Mouse (Mus musculus) midbrain, embryonic 16.5 days (tissue): ENCODE data around the gene Arid4b. TPM values are rescaled to one million over a fixed set of nuclear protein-coding genes. Genes with fewer than 3 reads are reported as not detected.

Source experiments
- ATAC-seq: fragments of 200-750 bp; cut with Nextera tagmentation; 2 replicates; pipeline ENCODE4 v1.8.0; 2017; ENCODE audit warnings: moderate TSS enrichment
- H3K27ac ChIP-seq: fragments of 300-500 bp; sonication (generic); 2 replicates; pipeline ENCODE4 v1.5.1; 2014; ENCODE audit warnings: mild to moderate bottlenecking, low read length, mixed read lengths
- H3K27me3 ChIP-seq: fragments of 300-500 bp; sonication (generic); 2 replicates; pipeline ENCODE4 v1.6.1; 2014; ENCODE audit warnings: low read depth, low read length, mixed read lengths; ENCODE audit not compliant: control insufficient read depth, insufficient read depth
- H3K36me3 ChIP-seq: fragments of 300-500 bp; sonication (generic); 2 replicates; pipeline ENCODE4 v1.6.1; 2014; ENCODE audit warnings: mild to moderate bottlenecking, low read length, moderate library complexity, mixed read lengths; ENCODE audit not compliant: control insufficient read depth, insufficient read depth
- H3K4me1 ChIP-seq: fragments of 300-500 bp; sonication (generic); 2 replicates; pipeline ENCODE4 v1.6.1; 2014; ENCODE audit warnings: mild to moderate bottlenecking, low read length, mixed read lengths; ENCODE audit not compliant: control insufficient read depth, insufficient read depth
- H3K4me2 ChIP-seq: fragments of 300-500 bp; sonication (generic); 2 replicates; pipeline ENCODE4 v1.6.1; 2014; ENCODE audit warnings: mild to moderate bottlenecking, low read length, mixed read lengths
- H3K4me3 ChIP-seq: fragments of 300-500 bp; sonication (generic); 2 replicates; pipeline ENCODE4 v1.5.1; 2014; ENCODE audit warnings: low read depth, mild to moderate bottlenecking, low read length, moderate library complexity, mixed read lengths
- H3K9ac ChIP-seq: fragments of 300-500 bp; sonication (generic); 2 replicates; pipeline ENCODE4 v1.6.1; 2014; ENCODE audit warnings: low read depth, low read length, mixed read lengths
- H3K9me3 ChIP-seq: fragments of 300-500 bp; sonication (generic); replicated peaks from 2 replicates; pipeline ENCODE4 v1.6.1; 2014; ENCODE audit warnings: mild to moderate bottlenecking, low read length, mixed read lengths; ENCODE audit not compliant: control insufficient read depth, poor library complexity, severe bottlenecking
- WGBS: fragments of 180-500 bp; shearing (Covaris S2); extraction: QIAGEN DNeasy Blood & Tissue Kit; methylation state at CpG from one replicate; pipeline ENCODE4 v1.1.7; 2014; 5-methylcytosine and 5-hydroxymethylcytosine counted together
- polyA plus RNA-seq: library from polyadenylated mRNA; unstranded; fragments of >200 nt; fragmentation: Nextera tagmentation; extraction: Ambion mirVana; gene quantifications from 2 replicates; pipeline ENCODE4 v1.2.1, GENCODE M21; 2015

Arid4b gene
- polyA plus RNA-seq, 1 experiment from 2014 or later, result 80.9 TPM

DNA sequence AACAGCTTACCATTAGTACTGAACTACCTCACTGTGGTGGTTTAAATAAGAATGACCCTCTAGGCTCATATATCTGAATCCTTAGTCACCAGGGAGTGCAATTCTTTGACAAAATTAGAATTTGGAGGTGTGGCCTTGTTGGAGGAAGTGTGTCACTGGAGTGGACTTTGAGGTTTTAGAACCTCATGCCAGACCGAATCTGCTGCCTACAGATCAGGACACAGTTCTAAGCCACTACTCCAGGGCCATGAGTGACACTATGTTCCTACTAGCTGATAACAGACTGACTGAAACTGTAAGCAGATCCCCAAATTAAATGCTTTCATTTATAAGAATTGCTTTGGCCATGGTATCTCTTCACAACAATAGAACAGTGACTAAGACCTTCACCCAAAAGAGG is 13.2 kb upstream of the Arid4b start:
- Histone ChIP-seq H3K27me3 (no peaks in the 10 kb centered on the region), H3K36me3 (peaks cover 28% of the 10 kb centered on the region), H3K4me2 (no peak overlapping the region), H3K9me3 (no peaks in the 10 kb centered on the region), H3K4me1 (no peaks in the 10 kb centered on the region), H3K27ac (no peak overlapping the region), H3K4me3 (no peak overlapping the region), H3K9ac (no peak overlapping the region)
- WGBS, result 91% methylated on average over 1 of the region's 1 CpGs
- ATAC-seq, result no peak

DNA sequence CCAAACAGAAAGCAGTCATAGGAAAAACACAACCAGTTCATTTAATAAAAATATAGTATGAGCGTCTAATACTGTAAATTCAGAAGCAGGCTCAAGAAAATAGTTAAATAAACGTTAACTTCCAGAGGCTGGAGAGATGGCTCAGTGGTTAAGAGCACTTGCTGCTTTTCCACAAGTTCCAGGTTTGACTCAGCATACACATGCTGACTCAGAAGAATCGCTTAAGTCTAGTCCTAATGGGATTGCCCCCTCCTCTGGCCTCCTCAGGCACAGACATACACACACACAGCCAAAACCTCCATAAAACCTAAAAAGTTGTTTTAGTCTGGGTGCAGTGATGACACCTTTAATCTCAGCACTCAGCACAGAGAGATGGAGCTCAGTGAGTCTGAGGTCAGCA is 6.2 kb upstream of the Arid4b start:
- Histone ChIP-seq H3K27ac (no peak overlapping the region), H3K27me3 (no peaks in the 10 kb centered on the region), H3K4me1 (peaks cover 11% of the 10 kb centered on the region), H3K36me3 (peaks cover 24% of the 10 kb centered on the region), H3K4me3 (no peak overlapping the region), H3K9ac (no peak overlapping the region), H3K4me2 (no peak overlapping the region), H3K9me3 (no peaks in the 10 kb centered on the region)
- 93% methylated on average over 3 of the region's 3 CpGs for WGBS
- no peak for ATAC-seq

DNA sequence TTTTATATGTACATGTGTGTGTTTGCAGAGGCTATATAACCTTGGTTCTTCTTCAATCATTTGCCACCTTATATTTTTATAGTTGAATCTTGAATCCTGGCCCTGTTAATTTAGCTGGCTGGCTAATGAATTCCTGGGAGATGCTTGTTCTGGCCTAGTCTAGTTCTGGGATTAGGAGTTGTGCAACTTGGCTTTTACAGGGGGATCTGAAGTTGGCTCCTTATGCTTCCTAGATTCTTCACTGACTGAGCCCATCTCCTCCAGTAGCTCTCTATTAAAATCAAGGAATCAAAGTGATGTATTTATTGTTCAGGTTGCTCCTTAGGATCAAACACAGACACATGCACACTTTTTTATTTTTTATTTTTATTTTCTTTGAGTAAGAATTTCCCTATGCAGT is 3.5 kb upstream of the Arid4b start:
- no peak overlapping the region for H3K4me2 ChIP-seq
- no peak for ATAC-seq
- H3K9me3 ChIP-seq, result no peaks in the 10 kb centered on the region
- H3K27ac ChIP-seq, result no peak overlapping the region
- H3K9ac ChIP-seq, result no peak overlapping the region
- H3K36me3 ChIP-seq, result peaks cover 10% of the 10 kb centered on the region
- peaks cover 17% of the 10 kb centered on the region for H3K4me1 ChIP-seq
- no peaks in the 10 kb centered on the region for H3K27me3 ChIP-seq
- H3K4me3 ChIP-seq, result no peak overlapping the region

DNA sequence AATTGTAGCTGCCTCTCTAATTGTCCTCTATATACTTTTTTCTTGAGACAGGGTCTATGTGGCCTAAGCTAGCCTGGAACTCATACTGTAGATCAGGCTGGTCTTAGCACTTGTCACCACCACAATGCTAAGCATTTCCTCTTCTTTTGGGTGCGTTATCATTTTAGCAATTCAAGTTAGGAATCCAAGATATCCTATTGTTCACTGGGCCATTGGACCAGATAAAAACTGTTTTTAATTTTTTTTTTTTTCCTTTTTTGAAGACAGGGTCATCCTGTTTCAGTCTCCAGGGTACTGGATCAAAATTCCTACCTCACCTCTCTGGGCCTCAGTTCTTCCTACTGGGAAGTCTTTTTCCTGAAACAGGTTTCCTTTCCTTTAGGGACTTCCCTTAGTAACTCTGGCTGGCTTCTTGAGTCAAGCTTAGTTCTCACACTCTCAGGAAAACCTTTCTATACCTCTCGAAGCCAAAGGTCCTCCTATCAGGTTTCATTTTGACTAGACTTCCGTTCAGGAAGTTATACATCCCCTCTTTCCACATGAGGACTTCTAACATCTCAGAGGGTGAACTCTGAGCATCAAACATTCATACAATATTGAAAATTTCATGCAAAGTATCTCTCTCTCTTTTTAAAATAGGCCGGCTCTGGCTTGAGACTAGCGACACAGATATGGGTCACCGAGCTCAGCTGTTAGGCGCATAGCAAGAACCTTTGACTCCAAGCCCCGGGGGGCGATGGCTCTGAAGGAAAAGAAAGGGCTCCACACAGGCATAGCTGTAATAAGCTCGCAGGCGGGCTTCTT is 621 bp upstream of the Arid4b start:
- H3K9me3 ChIP-seq, result no peaks in the 10 kb centered on the region
- peak overlapping the region; percentile 90 for H3K27ac ChIP-seq
- H3K4me1 ChIP-seq, result peaks cover 32% of the 10 kb centered on the region
- 0 out of 2 replicates have a peak, but pooled peaks cover 3% of the 10 kb centered on the region for H3K36me3 ChIP-seq
- 7% methylated on average over 11 of the region's 11 CpGs for WGBS
- peak overlapping the region; percentile 79 for H3K9ac ChIP-seq
- no peak for ATAC-seq
- peak overlapping the region; percentile 99 for H3K4me3 ChIP-seq
- peak overlapping the region; percentile 66 for H3K4me2 ChIP-seq
- H3K27me3 ChIP-seq, result no peaks in the 10 kb centered on the region

DNA sequence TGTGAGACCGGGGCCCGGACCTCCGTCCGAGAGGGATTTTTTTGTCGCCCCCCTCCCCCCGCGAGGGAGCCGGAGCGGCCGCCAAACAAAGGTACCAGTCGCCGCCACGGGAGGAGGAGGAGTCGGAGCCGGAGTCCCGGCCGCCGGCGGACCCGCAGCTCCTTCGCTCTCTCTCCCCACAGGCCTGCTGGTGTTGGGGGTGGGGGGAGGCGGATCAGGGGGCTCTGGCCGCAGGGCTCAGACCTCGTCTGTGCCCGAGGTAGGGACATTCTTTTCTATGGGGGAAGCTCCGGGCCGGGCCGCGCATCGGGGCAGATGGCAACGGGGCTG is 875 bp downstream of the Arid4b start:
- WGBS, result 0% methylated on average over 13 of the region's 31 CpGs
- Histone ChIP-seq H3K4me1 (peaks cover 37% of the 10 kb centered on the region), H3K9me3 (no peaks in the 10 kb centered on the region), H3K4me2 (peak overlapping the region; percentile 81; the same call in 1 of the 2 replicates), H3K27me3 (no peaks in the 10 kb centered on the region), H3K9ac (peak overlapping the region; percentile 99), H3K36me3 (0 out of 2 replicates have a peak, but pooled peaks cover under 1% of the 10 kb centered on the region), H3K4me3 (peak overlapping the region; percentile 99), H3K27ac (peak overlapping the region; percentile 97)
- ATAC-seq, result peak; percentile 44

DNA sequence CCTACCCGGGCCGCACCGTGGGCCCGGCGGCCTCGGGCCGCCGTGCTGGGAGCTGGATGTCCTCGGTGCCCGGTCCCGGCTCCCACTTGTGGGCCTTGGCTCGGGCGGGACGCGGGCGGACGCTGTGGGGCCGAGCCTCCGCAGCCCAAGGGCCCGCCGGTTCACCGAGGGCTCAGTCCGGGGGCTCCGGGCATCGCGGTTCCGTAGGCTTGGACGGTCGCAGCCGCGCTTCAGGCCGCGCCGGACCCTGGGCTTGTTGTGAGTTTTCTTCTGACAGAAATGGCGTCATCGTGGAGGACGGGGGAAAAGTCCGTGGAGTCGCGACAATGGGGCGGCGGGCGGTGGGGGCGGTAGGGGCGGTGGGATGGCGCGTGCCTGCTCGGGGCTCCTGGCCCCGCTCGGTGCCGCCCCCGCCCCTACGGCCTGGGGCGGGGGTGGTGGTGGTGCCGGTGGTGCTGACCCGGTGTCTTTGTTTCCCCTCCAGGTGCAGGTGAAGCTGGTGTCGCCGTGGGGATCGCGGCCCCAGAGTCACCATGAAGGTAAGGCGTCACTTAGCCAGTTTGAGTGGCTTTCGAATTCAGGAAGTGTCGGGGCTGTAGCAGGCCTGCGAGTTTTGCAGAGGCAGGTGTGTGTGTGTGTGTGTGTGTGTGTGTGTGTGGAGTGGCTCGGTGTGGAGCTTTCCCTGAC is 1.5 kb downstream of the Arid4b start:
- Histone ChIP-seq H3K4me3 (peak overlapping the region; percentile 99), H3K4me2 (peak overlapping the region; percentile 81), H3K27ac (peak overlapping the region; percentile 97), H3K36me3 (no peaks in the 10 kb centered on the region), H3K9me3 (no peaks in the 10 kb centered on the region), H3K9ac (peak overlapping the region; percentile 99), H3K4me1 (peaks cover 37% of the 10 kb centered on the region), H3K27me3 (no peaks in the 10 kb centered on the region)
- peak; percentile 4; the same call in 1 of the 2 replicates for ATAC-seq
- WGBS, result 1% methylated on average over 48 of the region's 65 CpGs

DNA sequence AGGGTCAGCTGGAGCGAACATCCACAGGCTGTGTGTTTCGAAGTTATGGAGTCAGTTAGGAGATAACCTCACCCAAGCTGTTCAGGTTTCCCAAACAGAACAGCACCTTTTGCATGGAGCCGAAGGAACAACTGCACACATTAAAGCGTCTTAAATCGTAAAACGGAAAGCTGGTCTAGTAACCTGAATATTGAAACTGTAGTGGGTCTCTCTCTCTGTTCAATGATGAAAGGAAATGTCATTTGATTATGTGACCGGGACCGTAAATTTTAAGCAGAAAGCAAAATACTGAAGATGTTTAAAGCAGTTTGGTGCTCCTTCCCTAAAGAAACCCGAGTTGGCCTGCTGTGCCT is 2.0 kb downstream of the Arid4b start:
- Histone ChIP-seq H3K4me1 (peaks cover 36% of the 10 kb centered on the region), H3K9me3 (no peaks in the 10 kb centered on the region), H3K4me2 (peak overlapping the region; percentile 81), H3K4me3 (peak overlapping the region; percentile 99), H3K27ac (peak overlapping the region; percentile 97; the same call in 1 of the 2 replicates), H3K36me3 (no peaks in the 10 kb centered on the region), H3K9ac (peak overlapping the region; percentile 99), H3K27me3 (no peaks in the 10 kb centered on the region)
- ATAC-seq, result no peak
- WGBS, result 11% methylated on average over 9 of the region's 9 CpGs

DNA sequence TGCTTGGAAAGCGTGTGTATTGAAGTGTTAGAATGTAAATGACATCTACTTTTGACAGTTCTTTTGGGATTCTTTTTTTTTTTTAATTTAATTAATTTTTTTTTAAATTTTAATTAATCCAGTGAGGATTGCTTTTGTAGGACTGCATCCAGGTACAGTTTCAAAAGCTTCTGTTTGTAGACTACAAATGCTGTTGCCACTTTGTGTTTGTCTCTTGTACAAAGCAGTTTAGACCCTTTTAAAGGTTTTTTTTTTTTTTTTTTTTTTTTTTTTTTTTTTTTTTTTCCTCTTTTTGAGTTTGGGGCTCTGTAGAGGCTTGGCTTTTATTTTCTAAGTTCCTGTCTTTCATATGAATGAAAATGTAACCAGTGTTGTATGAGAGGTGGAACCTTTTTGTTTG is 2.7 kb downstream of the Arid4b start:
- no peak for ATAC-seq
- Histone ChIP-seq H3K27ac (no peak overlapping the region), H3K36me3 (no peaks in the 10 kb centered on the region), H3K4me1 (peaks cover 34% of the 10 kb centered on the region), H3K9me3 (no peaks in the 10 kb centered on the region), H3K4me3 (no peak overlapping the region), H3K4me2 (no peak overlapping the region), H3K27me3 (no peaks in the 10 kb centered on the region), H3K9ac (no peak overlapping the region)
- WGBS, result 69% methylated on average over 1 of the region's 1 CpGs

DNA sequence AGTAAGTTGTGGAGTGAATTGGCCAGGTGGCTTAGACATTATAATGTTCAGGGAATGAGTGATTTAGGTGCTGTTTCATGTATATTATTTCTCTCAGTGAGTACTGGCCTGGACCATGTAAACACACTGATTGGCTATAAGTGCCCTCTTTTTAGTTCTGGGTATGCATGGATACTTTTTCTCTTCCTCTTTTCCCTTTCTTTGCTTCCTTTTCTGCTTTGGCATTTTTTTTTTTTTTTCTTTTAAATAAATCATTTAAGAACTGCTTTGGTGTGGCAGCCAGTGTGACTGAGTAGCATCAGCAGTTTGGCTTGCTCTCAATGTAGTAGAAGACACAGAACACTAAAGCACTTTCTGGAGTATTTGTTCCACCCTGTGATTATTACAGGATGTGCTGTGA is 5.0 kb downstream of the Arid4b start:
- H3K4me2 ChIP-seq, result no peak overlapping the region
- no peak overlapping the region for H3K4me3 ChIP-seq
- no peak for ATAC-seq
- no peak overlapping the region for H3K27ac ChIP-seq
- H3K36me3 ChIP-seq, result no peaks in the 10 kb centered on the region
- H3K4me1 ChIP-seq, result peaks cover 20% of the 10 kb centered on the region
- H3K9me3 ChIP-seq, result no peaks in the 10 kb centered on the region
- H3K9ac ChIP-seq, result no peak overlapping the region
- no peaks in the 10 kb centered on the region for H3K27me3 ChIP-seq
